Mouse (Mus musculus) bone marrow, adult 2 months (tissue): Measurements from ENCODE around the gene Cma2.

ENCODE experiments used
- CTCF ChIP-seq: fragments of 200-500 bp; IDR thresholded peaks from 2 replicates; pipeline ENCODE4 v1.5.1; 2011; ENCODE audit warnings: low read length, control low read depth; ENCODE audit not compliant: control insufficient read depth, insufficient read depth
- POLR2A ChIP-seq: fragments of 200-500 bp; IDR thresholded peaks from 2 replicates; pipeline ENCODE4 v1.6.1; 2011; ENCODE audit warnings: low read depth, mild to moderate bottlenecking, control low read depth, low read length, borderline replicate concordance; ENCODE audit not compliant: control insufficient read depth

DNA sequence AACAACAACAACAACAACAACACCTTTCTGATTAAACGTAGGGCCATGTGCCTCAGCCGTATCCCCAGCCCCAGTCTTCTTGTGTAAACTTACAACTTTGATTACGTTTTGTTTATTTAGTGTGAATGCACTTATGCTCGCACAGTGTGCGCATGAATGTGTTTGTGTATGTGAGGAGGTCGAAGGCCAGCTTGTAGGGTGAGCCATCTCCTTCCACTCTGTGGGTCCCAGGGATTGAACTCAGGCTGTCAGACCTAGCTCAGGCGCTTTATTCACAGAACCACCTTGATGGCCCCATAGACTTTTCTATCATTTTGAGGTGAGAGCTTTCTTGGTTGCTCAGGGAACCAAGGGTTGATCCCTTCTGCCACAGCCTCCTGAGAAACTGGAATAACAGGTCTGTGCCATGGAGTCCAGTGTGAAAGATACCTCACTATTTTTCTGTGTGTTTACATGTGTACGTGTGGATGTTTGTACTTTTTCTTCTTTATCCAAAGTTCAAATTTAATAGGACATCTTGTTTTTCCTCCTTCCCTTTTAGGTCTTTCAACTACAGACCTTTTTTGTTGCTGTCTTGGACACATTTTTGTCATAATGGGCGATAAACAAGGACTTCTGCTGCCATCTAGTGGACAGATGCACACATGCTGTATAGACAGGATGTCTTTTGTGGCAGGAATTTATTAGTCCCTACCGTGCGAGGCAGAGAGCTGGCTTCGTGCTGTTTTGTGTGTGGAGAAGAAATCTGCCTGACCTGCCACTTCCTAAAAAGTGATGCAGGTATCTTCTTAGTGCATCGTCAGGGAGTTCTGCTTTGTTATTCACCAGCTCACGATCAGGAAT is 32.3 kb upstream of the Cma2 start:
- TF ChIP-seq POLR2A: no peak
- TF ChIP-seq CTCF: peak; percentile 57
